Mouse (Mus musculus) regulatory T cell (primary cell): Measurements from ENCODE around the gene Gcdh.

Experiments used
- in situ Hi-C: fragments of 300-600 bp; cut with MboI, MseI; formaldehyde crosslinking; loops from one replicate; pipeline ENCODE4 v1.15.1; 2025; ENCODE audit warnings: high pct_unique_total_duplicates

The Gcdh gene

GRCm38 (mm10) chr8:84893709-84894134 is at the start of gene Gcdh:
TSS of gene Gcdh (minus strand) at chr8:84893921.
- in situ Hi-C loops, result no loop called here

- in situ Hi-C loops, result no loop called here
Observed at GRCm38 (mm10) chr8:84937620-84938485, 44.1 kb upstream of the Gcdh start.

- in situ Hi-C loops, result no loop called here
Observed at GRCm38 (mm10) chr8:84936962-84937546, 43.3 kb upstream of the Gcdh start, which contains the start of gene Mast1. TSS of gene Mast1 (minus strand) at chr8:84937359.

- in situ Hi-C loops, result no loop called here
Observed at GRCm38 (mm10) chr8:84936041-84936961, 42.6 kb upstream of the Gcdh start.

- in situ Hi-C loops, result no loop called here
Observed at GRCm38 (mm10) chr8:84935489-84935888, 41.8 kb upstream of the Gcdh start.

GRCm38 (mm10) chr8:84934860-84935259 is 41.1 kb upstream of the Gcdh start:
- in situ Hi-C loops, result no loop called here

- in situ Hi-C loops, result no loop called here
Observed at GRCm38 (mm10) chr8:84933767-84934559, 40.2 kb upstream of the Gcdh start.

- in situ Hi-C loops, result no loop called here
Observed at GRCm38 (mm10) chr8:84930582-84930981, 36.9 kb upstream of the Gcdh start.

GRCm38 (mm10) chr8:84928456-84929306 is 35.0 kb upstream of the Gcdh start:
- in situ Hi-C loops, result no loop called here

- in situ Hi-C loops, result no loop called here
Observed at GRCm38 (mm10) chr8:84927513-84927912, 33.8 kb upstream of the Gcdh start.

- in situ Hi-C loops, result no loop called here
Observed at GRCm38 (mm10) chr8:84925557-84925956, 31.8 kb upstream of the Gcdh start.

- in situ Hi-C loops, result no loop called here
Observed at GRCm38 (mm10) chr8:84921596-84921995, 27.9 kb upstream of the Gcdh start.

- in situ Hi-C loops, result no loop called here
Observed at GRCm38 (mm10) chr8:84918646-84919045, 24.9 kb upstream of the Gcdh start.

- in situ Hi-C loops, result no loop called here
Observed at GRCm38 (mm10) chr8:84917781-84918180, 24.1 kb upstream of the Gcdh start.

GRCm38 (mm10) chr8:84915269-84915668 is 21.5 kb upstream of the Gcdh start:
- in situ Hi-C loops, result no loop called here

GRCm38 (mm10) chr8:84913960-84914359 is 20.2 kb upstream of the Gcdh start:
- in situ Hi-C loops, result no loop called here

- in situ Hi-C loops, result no loop called here
Observed at GRCm38 (mm10) chr8:84913502-84913900, 19.8 kb upstream of the Gcdh start.

- in situ Hi-C loops, result no loop called here
Observed at GRCm38 (mm10) chr8:84912895-84913501, 19.3 kb upstream of the Gcdh start.

GRCm38 (mm10) chr8:84912391-84912790 is 18.7 kb upstream of the Gcdh start:
- in situ Hi-C loops, result no loop called here

GRCm38 (mm10) chr8:84911854-84912253 is 18.1 kb upstream of the Gcdh start:
- in situ Hi-C loops, result no loop called here
